Mouse (Mus musculus): ENCODE measurements around the gene Herpud2. TPM values are rescaled to one million over a fixed set of nuclear protein-coding genes. Genes with fewer than 3 reads are reported as not detected.

Herpud2 gene
- 99.1 TPM for polyA plus RNA-seq (2014; fragmentation: Illumina TruSeq; extraction: RNeasy Lipid Tissue Mini Kit (QIAGEN cat#74804))

GRCm38 (mm10) chr9:25151611-25152241, at the start of gene Herpud2:
TSS of gene Herpud2 (minus strand) at chr9:25151820.

GRCm38 (mm10) chr9:25089122-25089521, 62.5 kb downstream of the Herpud2 start, which contains the start of gene Gm10181:
TSS of gene Gm10181 (plus strand) at chr9:25089422.

Other genes with a start within 250 kb of the Herpud2 start
- not detected for gene Gm10181, start 62.4 kb downstream of the Herpud2 start, polyA plus RNA-seq (2014; fragmentation: Illumina TruSeq; extraction: RNeasy Lipid Tissue Mini Kit (QIAGEN cat#74804))
- 831 TPM for gene Sept7, start 100.6 kb upstream of the Herpud2 start, polyA plus RNA-seq (2014; fragmentation: Illumina TruSeq; extraction: RNeasy Lipid Tissue Mini Kit (QIAGEN cat#74804))